Mouse (Mus musculus) lung, adult 2 months (tissue): Measurements from ENCODE around the gene Prss3.
"Not testable (repeated sequence)": the region's sequence is repeated elsewhere in the genome, so short reads cannot be mapped to it uniquely, and the experiment has no call there.

Experiments used
- CTCF ChIP-seq: fragments of 200-500 bp; IDR thresholded peaks from 2 replicates; pipeline ENCODE4 v1.5.1; 2011; ENCODE audit warnings: mild to moderate bottlenecking, low read length, control low read depth; ENCODE audit not compliant: insufficient read depth
- POLR2A ChIP-seq: fragments of 200-500 bp; IDR thresholded peaks from 2 replicates; pipeline ENCODE4 v1.6.1; 2011; ENCODE audit warnings: low read depth, mild to moderate bottlenecking, control low read depth, low read length, borderline replicate concordance; ENCODE audit errors: extremely low read depth

DNA sequence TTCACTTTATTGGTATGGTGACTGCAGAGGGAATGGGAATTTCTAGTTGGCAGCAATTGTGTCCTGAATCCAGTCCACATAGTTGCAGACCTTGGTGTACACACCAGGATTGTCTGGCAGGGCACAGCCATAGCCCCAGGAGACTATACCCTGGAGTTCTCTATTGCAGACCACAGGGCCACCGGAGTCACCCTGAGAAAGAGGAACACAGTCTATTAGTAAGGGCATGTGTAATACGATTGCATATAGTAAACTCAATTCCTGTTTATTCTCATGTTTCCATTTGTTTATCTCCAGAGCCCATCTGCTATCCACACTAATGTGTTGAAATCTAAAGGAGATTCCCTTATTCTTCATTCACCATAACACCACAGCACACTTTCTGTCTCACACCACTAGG, 3.7 kb downstream of the Prss3 start:
- not testable (repeated sequence) for TF ChIP-seq CTCF, POLR2A
